Mouse (Mus musculus): ENCODE data around the gene Crygd.

- TF ChIP-seq CTCF (IDR thresholded peaks at IDR 0.05) = no peak
- TF ChIP-seq EP300 (IDR thresholded peaks at IDR 0.05; ENCODE audit: insufficient read depth, low read depth, low read length) = no peak
Measured at GRCm38 (mm10) chr1:65103273-65103672, 40.0 kb upstream of the Crygd start, which contains the start of gene Cryga.

Data from heart, adult 2 months (tissue).